Mouse (Mus musculus) kidney, adult 2 months (tissue): ENCODE data around the gene Gcgr. TPM values are rescaled to one million over a fixed set of nuclear protein-coding genes. Genes with fewer than 3 reads are reported as not detected.
"Not testable (repeated sequence)": the region's sequence is repeated elsewhere in the genome, so short reads cannot be mapped to it uniquely, and the experiment has no call there.

Experiments
- DNase-seq: peaks from one replicate; pipeline ENCODE4 v3.0.0; 2021
- H3K27ac ChIP-seq: fragments of 200-500 bp; 2 replicates; pipeline ENCODE4 v1.5.1; 2012; ENCODE audit warnings: low read depth, low read length, control low read depth, inconsistent platforms; ENCODE audit not compliant: insufficient read depth
- H3K27me3 ChIP-seq: fragments of 200-500 bp; replicated peaks from 2 replicates; pipeline ENCODE4 v1.6.1; 2012; ENCODE audit warnings: mild to moderate bottlenecking, moderate library complexity, low read length, inconsistent platforms; ENCODE audit not compliant: control insufficient read depth, insufficient read depth
- H3K36me3 ChIP-seq: fragments of 200-500 bp; 2 replicates; pipeline ENCODE4 v1.6.1; 2012; ENCODE audit warnings: mild to moderate bottlenecking, moderate library complexity, low read length, inconsistent platforms; ENCODE audit not compliant: control insufficient read depth, insufficient read depth
- H3K4me1 ChIP-seq: fragments of 200-500 bp; 2 replicates; pipeline ENCODE4 v1.6.1; 2011; ENCODE audit warnings: low read length; ENCODE audit not compliant: control insufficient read depth, insufficient read depth
- H3K4me3 ChIP-seq: fragments of 200-500 bp; 2 replicates; pipeline ENCODE4 v1.5.1; 2011; ENCODE audit warnings: mild to moderate bottlenecking, low read depth, low read length, control low read depth; ENCODE audit not compliant: insufficient read depth
- CTCF ChIP-seq: fragments of 200-500 bp; conservative IDR thresholded peaks from 2 replicates; pipeline ENCODE4 v1.5.1; 2011; ENCODE audit warnings: low read depth, mild to moderate bottlenecking, control low read depth, low read length, moderate library complexity, mixed read lengths; ENCODE audit not compliant: insufficient read depth, insufficient read length
- POLR2A ChIP-seq: fragments of 200-500 bp; IDR thresholded peaks from one replicate; pipeline ENCODE4 v1.6.1; 2011; ENCODE audit warnings: low read depth, low read length, control low read depth
- WGBS: fragments of 180-500 bp; shearing (Covaris S2); methylation state at CpG from one replicate; pipeline ENCODE4 v1.1.7; 2018; 5-methylcytosine and 5-hydroxymethylcytosine counted together
- polyA plus RNA-seq: library from polyadenylated mRNA; depleted of rRNA; stranded (reverse); fragments of >200 nt; gene quantifications from 2 replicates; pipeline ENCODE4 v1.2.3, GENCODE M21; 2012

The Gcgr gene
- polyA plus RNA-seq, 1 experiment: 52.8 TPM

DNA sequence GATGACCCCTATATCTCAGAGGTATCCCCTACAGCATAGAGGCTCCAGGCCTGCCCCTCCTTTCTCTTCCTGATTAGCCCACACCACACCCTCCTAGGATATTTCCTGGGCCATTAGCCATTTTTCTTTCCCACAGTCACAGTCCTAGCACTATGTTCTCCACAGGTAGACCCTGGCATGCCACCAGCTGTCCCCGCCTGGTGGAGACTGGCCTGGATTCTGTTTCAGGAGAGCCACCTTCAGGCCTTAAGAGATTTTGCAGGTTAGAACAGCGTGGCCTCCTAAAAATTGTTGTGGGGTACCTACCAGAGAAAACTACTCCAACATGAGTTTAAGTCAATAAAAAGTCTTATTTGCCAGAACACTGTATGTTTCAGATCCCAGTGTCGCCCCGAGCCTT is 23.6 kb upstream of the Gcgr start:
- H3K4me3 ChIP-seq: no peak overlapping the region
- H3K27me3 ChIP-seq: no peaks in the 10 kb centered on the region
- DNase-seq: peak; percentile 68
- H3K36me3 ChIP-seq: no peaks in the 10 kb centered on the region
- peak overlapping the region; percentile 63; the same call in 1 of the 2 replicates for H3K27ac ChIP-seq
- no peak for TF ChIP-seq POLR2A
- peak; percentile 74 for TF ChIP-seq CTCF
- WGBS: 64% methylated on average over 4 of the region's 4 CpGs
- H3K4me1 ChIP-seq: peaks cover 11% of the 10 kb centered on the region; the same call in 1 of the 2 replicates

GRCm38 (mm10) chr11:120507611-120508289 is 22.7 kb upstream of the Gcgr start:
- TF ChIP-seq POLR2A: no peak
- no peak for TF ChIP-seq CTCF
- H3K4me1 ChIP-seq: peaks cover 10% of the 10 kb centered on the region; the same call in 1 of the 2 replicates
- no peak for DNase-seq
- H3K27ac ChIP-seq: no peak overlapping the region
- H3K36me3 ChIP-seq: no peaks in the 10 kb centered on the region
- H3K27me3 ChIP-seq: no peaks in the 10 kb centered on the region
- no peak overlapping the region for H3K4me3 ChIP-seq
- WGBS: 72% methylated on average over 13 of the region's 13 CpGs

DNA sequence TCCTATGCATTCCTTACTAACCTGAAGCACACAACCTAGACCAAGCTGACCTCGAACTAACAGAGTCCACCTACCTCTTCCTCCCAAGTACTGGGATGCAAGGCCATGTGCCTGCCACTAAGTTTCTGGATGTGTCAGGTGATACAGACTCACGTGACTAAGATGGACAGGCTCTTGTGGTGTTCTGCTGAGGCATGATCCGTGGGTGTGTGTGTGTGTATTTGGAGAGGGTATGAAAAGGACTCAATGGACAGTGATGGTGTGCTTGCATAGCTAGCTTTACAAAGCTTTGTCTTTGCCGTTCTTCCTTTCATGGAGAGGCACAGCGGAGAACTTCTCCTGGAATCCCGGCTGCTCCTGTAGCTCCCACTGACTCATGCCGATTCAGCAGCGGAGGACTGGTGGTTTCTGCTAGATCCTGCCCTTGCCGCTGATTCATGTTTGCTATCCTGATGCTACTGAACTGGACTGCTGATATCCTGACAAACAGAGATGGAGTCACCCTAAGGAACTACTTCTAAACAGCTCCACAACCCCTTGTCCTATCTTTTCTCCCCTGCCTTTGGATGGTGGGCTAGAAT is 22.1 kb upstream of the Gcgr start:
- H3K27ac ChIP-seq: no peak overlapping the region
- no peak for TF ChIP-seq POLR2A
- no peak for TF ChIP-seq CTCF
- no peak for DNase-seq
- H3K4me3 ChIP-seq: no peak overlapping the region
- no peaks in the 10 kb centered on the region for H3K36me3 ChIP-seq
- H3K4me1 ChIP-seq: peaks cover 10% of the 10 kb centered on the region; the same call in 1 of the 2 replicates
- 83% methylated on average over 9 of the region's 9 CpGs for WGBS
- H3K27me3 ChIP-seq: no peaks in the 10 kb centered on the region

- DNase-seq: no peak
- H3K4me3 ChIP-seq: no peak overlapping the region
- TF ChIP-seq CTCF (no peak), POLR2A (no peak)
- no peaks in the 10 kb centered on the region for H3K27me3 ChIP-seq
- peaks cover 10% of the 10 kb centered on the region; the same call in 1 of the 2 replicates for H3K4me1 ChIP-seq
- H3K36me3 ChIP-seq: no peaks in the 10 kb centered on the region
- H3K27ac ChIP-seq: no peak overlapping the region
- WGBS: 41% methylated on average over 4 of the region's 4 CpGs
Observed at GRCm38 (mm10) chr11:120509940-120510339, 20.6 kb upstream of the Gcgr start.

DNA sequence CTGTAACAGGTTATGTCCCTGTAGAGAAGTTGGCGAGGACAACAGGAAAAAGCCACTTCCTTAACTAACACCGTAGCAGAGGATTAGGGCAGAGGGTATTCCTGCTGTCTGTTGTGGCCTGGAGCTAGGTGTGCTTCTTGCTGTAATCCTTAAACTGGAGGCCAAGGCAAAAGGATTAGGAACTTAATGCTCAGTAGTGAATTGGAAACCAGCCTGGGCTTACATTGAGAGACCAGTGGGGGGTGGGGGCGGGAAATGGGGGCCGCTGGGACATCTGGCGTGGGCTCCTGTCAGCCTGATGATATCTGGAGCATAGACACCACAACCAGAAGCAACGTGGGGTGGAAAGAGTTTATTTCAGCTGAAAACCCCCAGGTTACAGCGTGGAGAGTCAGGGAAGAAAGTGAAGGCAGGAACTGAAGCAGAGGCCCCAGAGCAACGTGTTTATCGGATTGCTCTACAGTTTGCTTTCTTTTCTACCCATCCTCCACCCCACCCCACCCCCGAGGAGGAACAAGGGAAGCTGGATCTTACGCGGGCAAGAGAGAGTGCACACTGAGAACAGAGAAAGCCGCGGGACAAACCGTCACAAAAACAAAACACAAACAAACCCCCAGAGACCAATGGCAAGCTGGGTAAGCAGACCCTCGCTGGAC is 20.0 kb upstream of the Gcgr start:
- 29% methylated on average over 16 of the region's 16 CpGs for WGBS
- Histone ChIP-seq H3K27me3 (no peaks in the 10 kb centered on the region), H3K4me1 (peaks cover 10% of the 10 kb centered on the region; the same call in 1 of the 2 replicates), H3K36me3 (no peaks in the 10 kb centered on the region), H3K27ac (no peak overlapping the region), H3K4me3 (peak overlapping the region; percentile 30; the same call in 1 of the 2 replicates)
- DNase-seq: no peak
- TF ChIP-seq CTCF (no peak), POLR2A (no peak)

DNA sequence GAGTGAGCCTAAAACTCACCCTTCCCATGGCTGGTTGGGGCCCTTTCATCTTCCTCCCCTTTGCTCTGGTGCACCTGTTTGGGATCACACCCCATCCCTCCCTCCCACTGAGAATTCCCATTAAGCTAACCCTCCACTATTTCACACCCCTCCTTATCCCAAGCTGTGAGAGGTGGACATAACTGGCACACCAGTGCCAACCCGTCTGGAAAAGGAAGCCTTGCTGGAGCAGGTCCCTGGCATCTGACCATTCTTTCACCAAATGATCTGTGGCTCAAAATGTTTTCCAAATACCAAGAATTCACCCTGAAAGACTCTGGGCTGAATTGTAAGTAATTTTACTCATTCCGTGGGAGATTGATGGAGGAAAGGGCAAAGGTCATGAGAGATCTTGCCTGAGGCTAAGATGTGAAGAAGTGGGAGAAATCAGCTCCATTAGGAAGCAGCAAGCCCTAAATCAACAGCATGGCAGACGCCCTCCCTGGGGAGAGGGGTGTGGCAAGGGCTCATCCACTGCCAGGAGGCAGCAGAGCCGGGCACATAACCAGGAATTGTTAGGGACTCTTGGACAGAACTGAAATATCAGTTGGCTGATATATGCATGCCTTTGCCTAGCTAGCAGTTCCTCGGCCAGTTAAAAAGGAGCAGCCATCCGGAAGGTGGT is 17.6 kb upstream of the Gcgr start:
- DNase-seq: peak; percentile 59
- WGBS: 31% methylated on average over 6 of the region's 6 CpGs

DNA sequence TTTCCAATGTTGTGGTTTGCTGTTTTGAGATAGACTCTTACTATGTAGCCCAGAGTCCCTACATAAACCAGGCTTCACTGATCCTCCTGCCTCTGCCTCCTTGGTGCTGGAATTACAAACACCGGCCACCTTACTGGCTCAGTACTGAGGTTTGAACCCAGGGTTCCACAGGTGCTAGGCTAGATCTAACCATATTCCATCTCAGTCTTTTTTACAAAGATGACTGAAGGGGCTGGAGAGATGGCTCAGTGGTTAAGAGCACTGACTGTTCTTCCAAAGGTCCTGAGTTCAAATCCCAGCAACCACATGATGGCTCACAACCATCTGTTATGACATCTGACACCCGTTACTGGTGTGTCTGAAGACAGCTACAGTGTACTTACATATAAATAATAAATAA is 16.2 kb upstream of the Gcgr start:
- H3K4me3 ChIP-seq, H3K27ac ChIP-seq, DNase-seq, H3K4me1 ChIP-seq, H3K36me3 ChIP-seq, H3K27me3 ChIP-seq: not testable (repeated sequence)
- 89% methylated on average over 2 of the region's 2 CpGs for WGBS

More for the DNA sequence above, 17.6 kb upstream of the Gcgr start:
- Histone ChIP-seq H3K36me3 (no peaks in the 10 kb centered on the region), H3K4me3 (no peak overlapping the region), H3K27ac (no peak overlapping the region), H3K4me1 (peaks cover 7% of the 10 kb centered on the region; the same call in 1 of the 2 replicates), H3K27me3 (no peaks in the 10 kb centered on the region)
- TF ChIP-seq CTCF: no peak
- TF ChIP-seq POLR2A: no peak
